Mouse (Mus musculus): ENCODE measurements around the gene Bmper. TPM values are rescaled to one million over a fixed set of nuclear protein-coding genes. Genes with fewer than 3 reads are reported as not detected.

Bmper gene
- total and polyA plus RNA-seq, 2 experiments from 2014 or later, result 6.7 to 9.9 TPM

DNA sequence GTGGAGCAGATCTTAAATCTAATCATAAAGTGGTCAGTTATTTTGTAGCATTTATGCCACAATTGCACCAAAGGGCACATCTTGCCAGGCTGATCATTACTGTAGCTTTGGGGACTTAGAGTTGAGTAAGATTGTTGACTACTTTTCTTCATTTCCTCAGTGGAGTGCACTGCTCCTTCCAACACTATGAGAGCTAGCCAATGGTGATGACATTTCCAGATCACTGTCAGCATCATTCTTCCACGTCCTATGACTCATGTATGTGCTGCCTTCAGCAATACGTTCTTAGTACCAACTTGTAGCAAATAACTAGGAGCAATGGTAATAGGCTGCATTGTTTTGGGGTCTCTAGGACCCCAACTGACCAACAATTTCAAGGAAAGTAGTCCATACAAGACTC lies 33.7 kb downstream of the Bmper start:
- Histone ChIP-seq H3K27ac (no peak overlapping the region), H3K9ac (replicated peaks; ENCODE audit: low read length) (no peak overlapping the region), H3K9me3 (ENCODE audit: low read length) (peaks cover 4% of the 10 kb centered on the region; the same call in 1 of the 2 replicates), H3K4me2 (ENCODE audit: low read depth, low read length) (no peak overlapping the region), H3K36me3 (ENCODE audit: insufficient read depth, low read length) (no peaks in the 10 kb centered on the region), H3K4me3 (ENCODE audit: low read length) (no peak overlapping the region), H3K27me3 (ENCODE audit: insufficient read depth, low read length) (no peaks in the 10 kb centered on the region), H3K4me1 (ENCODE audit: insufficient read depth, low read length) (no peaks in the 10 kb centered on the region)
- WGBS, result 92% methylated on average over 2 of the region's 2 CpGs
- ATAC-seq, result no peak
- TF ChIP-seq CTCF (IDR thresholded peaks at IDR 0.05; ENCODE audit: low read depth), result no peak
- no peak for DNase-seq (ENCODE audit: low spot score)

- ATAC-seq, result no peak
- no peak for TF ChIP-seq CTCF (IDR thresholded peaks at IDR 0.05; ENCODE audit: low read depth)
- DNase-seq (ENCODE audit: low spot score), result no peak
- no peaks in the 10 kb centered on the region for H3K27me3 ChIP-seq (ENCODE audit: insufficient read depth, low read length)
- peaks cover 4% of the 10 kb centered on the region; the same call in 1 of the 2 replicates for H3K9me3 ChIP-seq (ENCODE audit: low read length)
- H3K9ac ChIP-seq (replicated peaks; ENCODE audit: low read length), result no peak overlapping the region
- H3K4me2 ChIP-seq (ENCODE audit: low read depth, low read length), result no peak overlapping the region
- 89% methylated on average over 3 of the region's 3 CpGs for WGBS
- no peaks in the 10 kb centered on the region for H3K36me3 ChIP-seq (ENCODE audit: insufficient read depth, low read length)
- H3K27ac ChIP-seq, result no peak overlapping the region
- H3K4me3 ChIP-seq (ENCODE audit: low read length), result no peak overlapping the region
- no peaks in the 10 kb centered on the region for H3K4me1 ChIP-seq (ENCODE audit: insufficient read depth, low read length)
Observed at GRCm38 (mm10) chr9:23261834-23262233, 39.0 kb downstream of the Bmper start.

- H3K4me1 ChIP-seq (ENCODE audit: insufficient read depth, low read length), result no peaks in the 10 kb centered on the region
- H3K9me3 ChIP-seq (ENCODE audit: low read length), result peaks cover 4% of the 10 kb centered on the region; the same call in 1 of the 2 replicates
- WGBS, result 82% methylated on average over 7 of the region's 7 CpGs
- ATAC-seq (no peak), DNase-seq (ENCODE audit: low spot score) (no peak)
- TF ChIP-seq CTCF (IDR thresholded peaks at IDR 0.05; ENCODE audit: low read depth), result no peak
- no peaks in the 10 kb centered on the region for H3K36me3 ChIP-seq (ENCODE audit: insufficient read depth, low read length)
- no peak overlapping the region for H3K27ac ChIP-seq
- H3K9ac ChIP-seq (replicated peaks; ENCODE audit: low read length), result no peak overlapping the region
- no peaks in the 10 kb centered on the region for H3K27me3 ChIP-seq (ENCODE audit: insufficient read depth, low read length)
- no peak overlapping the region for H3K4me3 ChIP-seq (ENCODE audit: low read length)
- no peak overlapping the region for H3K4me2 ChIP-seq (ENCODE audit: low read depth, low read length)
Observed at GRCm38 (mm10) chr9:23262851-23263250, 40.0 kb downstream of the Bmper start.

DNA sequence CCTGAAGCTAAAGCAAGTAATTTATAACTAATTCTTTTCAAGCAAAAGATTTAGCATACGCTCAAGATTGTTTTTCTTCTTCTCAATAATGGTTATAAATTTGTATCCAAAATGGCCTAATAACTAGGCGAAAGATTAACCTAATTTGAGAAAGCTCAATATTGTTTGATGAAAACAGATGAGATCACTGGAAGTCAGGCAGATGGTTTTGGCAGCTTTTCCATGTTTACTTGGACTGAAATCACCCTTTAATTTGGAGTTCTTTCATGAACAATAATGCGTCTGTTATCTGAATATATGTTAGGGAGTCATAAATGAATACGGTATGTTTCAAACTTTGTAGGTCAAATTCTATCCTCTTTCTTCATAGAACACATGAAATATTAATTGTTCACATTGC lies 41.6 kb downstream of the Bmper start:
- no peaks in the 10 kb centered on the region for H3K4me1 ChIP-seq (ENCODE audit: insufficient read depth, low read length)
- H3K4me3 ChIP-seq (ENCODE audit: low read length), result no peak overlapping the region
- H3K9me3 ChIP-seq (ENCODE audit: low read length), result no peaks in the 10 kb centered on the region
- no peaks in the 10 kb centered on the region for H3K36me3 ChIP-seq (ENCODE audit: insufficient read depth, low read length)
- no peak for DNase-seq (ENCODE audit: low spot score)
- ATAC-seq, result no peak
- H3K4me2 ChIP-seq (ENCODE audit: low read depth, low read length), result no peak overlapping the region
- 77% methylated on average over 4 of the region's 4 CpGs for whole genome bisulfite sequencing
- H3K9ac ChIP-seq (replicated peaks; ENCODE audit: low read length), result no peak overlapping the region
- no peak for TF ChIP-seq CTCF (IDR thresholded peaks at IDR 0.05; ENCODE audit: low read depth)
- no peak overlapping the region for H3K27ac ChIP-seq
- H3K27me3 ChIP-seq (ENCODE audit: insufficient read depth, low read length), result no peaks in the 10 kb centered on the region

DNA sequence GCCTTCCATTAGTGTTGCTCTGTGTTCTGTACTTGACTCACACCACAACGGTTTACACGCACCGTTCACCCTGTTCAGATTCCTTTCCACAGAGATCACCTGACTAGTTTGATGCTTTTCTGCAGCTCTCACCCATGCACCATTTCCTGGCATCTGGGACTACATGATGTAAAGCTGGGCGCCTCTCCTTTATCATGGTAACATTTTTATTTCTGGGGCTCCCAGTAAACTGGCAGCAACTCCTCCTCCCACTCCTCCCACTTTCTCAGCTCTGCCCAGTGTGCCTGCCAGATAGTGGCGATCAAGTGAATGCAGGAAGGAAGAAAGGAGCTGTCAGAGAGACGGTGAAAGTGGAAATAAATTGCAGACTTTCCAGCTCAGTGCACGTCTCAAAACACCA lies 45.7 kb downstream of the Bmper start:
- no peak for ATAC-seq
- TF ChIP-seq CTCF (IDR thresholded peaks at IDR 0.05; ENCODE audit: low read depth), result no peak
- Histone ChIP-seq H3K4me2 (ENCODE audit: low read depth, low read length) (no peak overlapping the region), H3K27me3 (ENCODE audit: insufficient read depth, low read length) (no peaks in the 10 kb centered on the region), H3K36me3 (ENCODE audit: insufficient read depth, low read length) (no peaks in the 10 kb centered on the region), H3K27ac (no peak overlapping the region), H3K9ac (replicated peaks; ENCODE audit: low read length) (no peak overlapping the region), H3K4me3 (ENCODE audit: low read length) (no peak overlapping the region), H3K9me3 (ENCODE audit: low read length) (no peaks in the 10 kb centered on the region), H3K4me1 (ENCODE audit: insufficient read depth, low read length) (no peaks in the 10 kb centered on the region)
- 49% methylated on average over 7 of the region's 7 CpGs for WGBS
- DNase-seq (ENCODE audit: low spot score), result no peak

DNA sequence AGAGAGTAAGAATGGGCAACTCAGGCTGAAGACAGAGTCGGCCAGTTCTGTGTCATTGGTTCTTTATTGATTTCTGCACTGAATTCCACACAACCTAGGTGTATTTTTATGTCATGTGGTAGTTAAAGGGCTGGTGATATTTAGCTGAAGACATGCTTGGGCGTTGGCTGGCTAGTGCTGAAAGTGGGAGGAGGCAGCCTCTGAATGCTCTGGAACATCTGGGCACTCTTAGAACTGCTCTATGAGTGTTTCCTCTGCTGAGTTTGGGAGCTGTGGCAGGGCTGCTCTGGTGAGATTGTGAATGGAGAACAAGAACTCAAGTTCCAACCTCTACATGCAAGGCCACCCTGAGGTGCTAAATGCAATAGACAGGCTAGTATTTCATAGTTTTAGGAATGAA lies 46.2 kb downstream of the Bmper start:
- ATAC-seq (no peak), DNase-seq (ENCODE audit: low spot score) (no peak)
- Histone ChIP-seq H3K4me1 (ENCODE audit: insufficient read depth, low read length) (no peaks in the 10 kb centered on the region), H3K9me3 (ENCODE audit: low read length) (no peaks in the 10 kb centered on the region), H3K4me2 (ENCODE audit: low read depth, low read length) (no peak overlapping the region), H3K36me3 (ENCODE audit: insufficient read depth, low read length) (no peaks in the 10 kb centered on the region), H3K27ac (no peak overlapping the region), H3K9ac (replicated peaks; ENCODE audit: low read length) (no peak overlapping the region), H3K4me3 (ENCODE audit: low read length) (no peak overlapping the region), H3K27me3 (ENCODE audit: insufficient read depth, low read length) (no peaks in the 10 kb centered on the region)
- no peak for TF ChIP-seq CTCF (IDR thresholded peaks at IDR 0.05; ENCODE audit: low read depth)
- WGBS, result 72% methylated on average over 2 of the region's 2 CpGs

DNA sequence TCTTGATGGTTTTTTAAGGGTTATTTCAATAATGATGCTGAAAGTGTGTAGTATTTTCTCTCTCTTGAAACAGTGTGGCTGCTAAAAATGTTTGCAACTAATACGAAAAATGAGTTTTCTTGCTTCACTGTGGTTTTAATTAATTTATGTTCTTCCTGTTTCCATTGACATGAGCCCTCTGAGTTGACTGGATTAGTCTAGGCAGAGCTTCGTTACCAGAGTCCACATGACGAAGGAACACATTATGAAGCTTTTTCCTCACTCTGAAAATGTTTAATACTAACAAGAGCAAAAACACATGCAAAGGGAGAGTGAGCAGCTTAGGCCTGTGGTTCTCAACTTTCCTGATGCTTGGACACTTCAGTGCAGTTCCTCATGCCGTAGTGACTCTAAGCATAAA lies 53.4 kb downstream of the Bmper start:
- Histone ChIP-seq H3K9ac (replicated peaks; ENCODE audit: low read length) (no peak overlapping the region), H3K4me1 (ENCODE audit: insufficient read depth, low read length) (no peaks in the 10 kb centered on the region), H3K27ac (no peak overlapping the region), H3K4me2 (ENCODE audit: low read depth, low read length) (no peak overlapping the region), H3K36me3 (ENCODE audit: insufficient read depth, low read length) (no peaks in the 10 kb centered on the region), H3K9me3 (ENCODE audit: low read length) (no peaks in the 10 kb centered on the region), H3K27me3 (ENCODE audit: insufficient read depth, low read length) (no peaks in the 10 kb centered on the region), H3K4me3 (ENCODE audit: low read length) (no peak overlapping the region)
- WGBS, result 90% methylated on average over 4 of the region's 4 CpGs
- no peak for TF ChIP-seq CTCF (IDR thresholded peaks at IDR 0.05; ENCODE audit: low read depth)
- no peak for ATAC-seq
- no peak for DNase-seq (ENCODE audit: low spot score)

Measured in hindbrain, postnatal 0 days (tissue).